Mouse (Mus musculus): Measurements from ENCODE around the gene Bub1b. TPM values are rescaled to one million over a fixed set of nuclear protein-coding genes. Genes with fewer than 3 reads are reported as not detected.
"Not testable (repeated sequence)": the region's sequence is repeated elsewhere in the genome, so short reads cannot be mapped to it uniquely, and the experiment has no call there.

Gene Bub1b
- total RNA-seq, 1 experiment from 2014 or later, result 101 TPM

- no peak for ATAC-seq (replicated peaks in 1 of 2; ENCODE audit: insufficient read depth in 1 of 2, low FRiP score in 2 of 2, low TSS enrichment in 1 of 2, low read depth in 1 of 2, poor library complexity in 2 of 2, severe bottlenecking in 2 of 2)
Measured at GRCm38 (mm10) chr2:118601599-118602263, 3.7 kb downstream of the Bub1b start.

GRCm38 (mm10) chr2:118604091-118604490 is 6.1 kb downstream of the Bub1b start:
- no peak for ATAC-seq (replicated peaks in 1 of 2; ENCODE audit: insufficient read depth in 1 of 2, low FRiP score in 2 of 2, low TSS enrichment in 1 of 2, low read depth in 1 of 2, poor library complexity in 2 of 2, severe bottlenecking in 2 of 2)

- peak in 1 of 2 experiments; percentile 56; a peak in 2 of 4 replicates for ATAC-seq (replicated peaks in 1 of 2; ENCODE audit: insufficient read depth in 1 of 2, low FRiP score in 2 of 2, low TSS enrichment in 1 of 2, low read depth in 1 of 2, poor library complexity in 2 of 2, severe bottlenecking in 2 of 2)
Measured at GRCm38 (mm10) chr2:118606032-118606431, 8.0 kb downstream of the Bub1b start.

GRCm38 (mm10) chr2:118606976-118607375 is 9.0 kb downstream of the Bub1b start:
- ATAC-seq (replicated peaks in 1 of 2; ENCODE audit: insufficient read depth in 1 of 2, low FRiP score in 2 of 2, low TSS enrichment in 1 of 2, low read depth in 1 of 2, poor library complexity in 2 of 2, severe bottlenecking in 2 of 2), result no peak

- ATAC-seq (replicated peaks in 1 of 2; ENCODE audit: insufficient read depth in 1 of 2, low FRiP score in 2 of 2, low TSS enrichment in 1 of 2, low read depth in 1 of 2, poor library complexity in 2 of 2, severe bottlenecking in 2 of 2), result no peak
Measured at GRCm38 (mm10) chr2:118618013-118618412, 20.0 kb downstream of the Bub1b start.

GRCm38 (mm10) chr2:118620101-118620500 is 22.1 kb downstream of the Bub1b start:
- ATAC-seq (replicated peaks in 1 of 2; ENCODE audit: insufficient read depth in 1 of 2, low FRiP score in 2 of 2, low TSS enrichment in 1 of 2, low read depth in 1 of 2, poor library complexity in 2 of 2, severe bottlenecking in 2 of 2), result no peak

GRCm38 (mm10) chr2:118620608-118621007 is 22.6 kb downstream of the Bub1b start:
- no peak for ATAC-seq (replicated peaks in 1 of 2; ENCODE audit: insufficient read depth in 1 of 2, low FRiP score in 2 of 2, low TSS enrichment in 1 of 2, low read depth in 1 of 2, poor library complexity in 2 of 2, severe bottlenecking in 2 of 2)

- ATAC-seq (replicated peaks in 1 of 2; ENCODE audit: insufficient read depth in 1 of 2, low FRiP score in 2 of 2, low TSS enrichment in 1 of 2, low read depth in 1 of 2, poor library complexity in 2 of 2, severe bottlenecking in 2 of 2), result no peak
Measured at GRCm38 (mm10) chr2:118629276-118629675, 31.3 kb downstream of the Bub1b start.

GRCm38 (mm10) chr2:118633441-118633840 is 35.4 kb downstream of the Bub1b start:
- no peak for ATAC-seq (replicated peaks in 1 of 2; ENCODE audit: insufficient read depth in 1 of 2, low FRiP score in 2 of 2, low TSS enrichment in 1 of 2, low read depth in 1 of 2, poor library complexity in 2 of 2, severe bottlenecking in 2 of 2)

- no peak for ATAC-seq (replicated peaks in 1 of 2; ENCODE audit: insufficient read depth in 1 of 2, low FRiP score in 2 of 2, low TSS enrichment in 1 of 2, low read depth in 1 of 2, poor library complexity in 2 of 2, severe bottlenecking in 2 of 2)
Measured at GRCm38 (mm10) chr2:118637258-118637657, 39.2 kb downstream of the Bub1b start.

- ATAC-seq (replicated peaks in 1 of 2; ENCODE audit: insufficient read depth in 1 of 2, low FRiP score in 2 of 2, low TSS enrichment in 1 of 2, low read depth in 1 of 2, poor library complexity in 2 of 2, severe bottlenecking in 2 of 2), result peak; percentile 61 to 69
Measured at GRCm38 (mm10) chr2:118637888-118638526, 40.0 kb downstream of the Bub1b start.

GRCm38 (mm10) chr2:118638686-118639085 is 40.7 kb downstream of the Bub1b start:
- ATAC-seq (replicated peaks in 1 of 2; ENCODE audit: insufficient read depth in 1 of 2, low FRiP score in 2 of 2, low TSS enrichment in 1 of 2, low read depth in 1 of 2, poor library complexity in 2 of 2, severe bottlenecking in 2 of 2), result no peak

- no peak for ATAC-seq (replicated peaks in 1 of 2; ENCODE audit: insufficient read depth in 1 of 2, low FRiP score in 2 of 2, low TSS enrichment in 1 of 2, low read depth in 1 of 2, poor library complexity in 2 of 2, severe bottlenecking in 2 of 2)
Measured at GRCm38 (mm10) chr2:118641147-118641546, 43.1 kb downstream of the Bub1b start.

- ATAC-seq (replicated peaks in 1 of 2; ENCODE audit: insufficient read depth in 1 of 2, low FRiP score in 2 of 2, low TSS enrichment in 1 of 2, low read depth in 1 of 2, poor library complexity in 2 of 2, severe bottlenecking in 2 of 2), result peak; percentile 29 to 57
Measured at GRCm38 (mm10) chr2:118642431-118642830, 44.4 kb downstream of the Bub1b start.

GRCm38 (mm10) chr2:118642942-118643341 is 44.9 kb downstream of the Bub1b start:
- ATAC-seq (replicated peaks in 1 of 2; ENCODE audit: insufficient read depth in 1 of 2, low FRiP score in 2 of 2, low TSS enrichment in 1 of 2, low read depth in 1 of 2, poor library complexity in 2 of 2, severe bottlenecking in 2 of 2), result peak in 1 of 2 experiments; percentile 18; a peak in 1 of 4 replicates

GRCm38 (mm10) chr2:118646665-118647064 is 48.7 kb downstream of the Bub1b start:
- no peak for ATAC-seq (replicated peaks in 1 of 2; ENCODE audit: insufficient read depth in 1 of 2, low FRiP score in 2 of 2, low TSS enrichment in 1 of 2, low read depth in 1 of 2, poor library complexity in 2 of 2, severe bottlenecking in 2 of 2)

GRCm38 (mm10) chr2:118650697-118651096 is 52.7 kb downstream of the Bub1b start:
- ATAC-seq (replicated peaks in 1 of 2; ENCODE audit: insufficient read depth in 1 of 2, low FRiP score in 2 of 2, low TSS enrichment in 1 of 2, low read depth in 1 of 2, poor library complexity in 2 of 2, severe bottlenecking in 2 of 2), result not testable (repeated sequence)

- no peak for ATAC-seq (replicated peaks in 1 of 2; ENCODE audit: insufficient read depth in 1 of 2, low FRiP score in 2 of 2, low TSS enrichment in 1 of 2, low read depth in 1 of 2, poor library complexity in 2 of 2, severe bottlenecking in 2 of 2)
Measured at GRCm38 (mm10) chr2:118656688-118657281, 58.8 kb downstream of the Bub1b start.
